Mouse (Mus musculus) adrenal gland, postnatal 10 days (tissue): ENCODE data around the gene Sin3a. TPM values are rescaled to one million over a fixed set of nuclear protein-coding genes. Genes with fewer than 3 reads are reported as not detected.

Experiments
- DNase-seq: peaks from one replicate; pipeline ENCODE4 v3.0.0; 2021; ENCODE audit warnings: mixed read lengths
- total RNA-seq, 2 experiments: library from RNA; stranded (reverse); gene quantifications; 2 replicates each; pipeline ENCODE4 v1.2.3; 2021

The Sin3a gene
- total RNA-seq, 2 experiments from 2014 or later, result 53.0 to 59.1 TPM

GRCm38 (mm10) chr9:57168411-57168810, 96.6 kb downstream of the Sin3a start:
- DNase-seq, result no peak

Other genes with a start within 250 kb of the Sin3a start
- 1 to 10 TPM; 2.0 to 3.2 TPM for gene Odf3l1, start 207.4 kb upstream of the Sin3a start, total RNA-seq
- gene Cspg4, start 207.0 kb upstream of the Sin3a start, total RNA-seq, result 10 to 100 TPM; 14.8 to 20.7 TPM
- gene Snx33, start 143.7 kb upstream of the Sin3a start, total RNA-seq, result 10 to 100 TPM; 16.6 to 19.5 TPM
- 10 to 100 TPM; 84.4 to 87.6 TPM for gene Imp3, start 134.6 kb upstream of the Sin3a start, total RNA-seq
- 10 to 100 TPM in 1 of 2 experiments, 1 to 10 TPM in 1; 9.7 to 11.4 TPM for gene Snupn, start 121.2 kb upstream of the Sin3a start, total RNA-seq
- 10 to 100 TPM; 39.3 to 41.1 TPM for gene Ptpn9, start 77.1 kb upstream of the Sin3a start, total RNA-seq
- gene Man2c1, start 58.6 kb downstream of the Sin3a start, total RNA-seq, result 100 to 1,000 TPM in 1 of 2 experiments, 10 to 100 TPM in 1; 84.2 to 121 TPM
- 10 to 100 TPM; 11.4 to 13.1 TPM for gene Neil1, start 76.3 kb downstream of the Sin3a start, total RNA-seq
- gene Commd4, start 86.3 kb downstream of the Sin3a start, total RNA-seq, result 10 to 100 TPM; 48.8 to 57.6 TPM
- not detected for gene Trcg1, start 164.5 kb downstream of the Sin3a start, total RNA-seq
- 10 to 100 TPM; 38.2 to 40.2 TPM for gene 1700017B05Rik, start 190.6 kb downstream of the Sin3a start, total RNA-seq